ENCODE assay signal across 7 mouse cellular contexts in the genomic region with DNA sequence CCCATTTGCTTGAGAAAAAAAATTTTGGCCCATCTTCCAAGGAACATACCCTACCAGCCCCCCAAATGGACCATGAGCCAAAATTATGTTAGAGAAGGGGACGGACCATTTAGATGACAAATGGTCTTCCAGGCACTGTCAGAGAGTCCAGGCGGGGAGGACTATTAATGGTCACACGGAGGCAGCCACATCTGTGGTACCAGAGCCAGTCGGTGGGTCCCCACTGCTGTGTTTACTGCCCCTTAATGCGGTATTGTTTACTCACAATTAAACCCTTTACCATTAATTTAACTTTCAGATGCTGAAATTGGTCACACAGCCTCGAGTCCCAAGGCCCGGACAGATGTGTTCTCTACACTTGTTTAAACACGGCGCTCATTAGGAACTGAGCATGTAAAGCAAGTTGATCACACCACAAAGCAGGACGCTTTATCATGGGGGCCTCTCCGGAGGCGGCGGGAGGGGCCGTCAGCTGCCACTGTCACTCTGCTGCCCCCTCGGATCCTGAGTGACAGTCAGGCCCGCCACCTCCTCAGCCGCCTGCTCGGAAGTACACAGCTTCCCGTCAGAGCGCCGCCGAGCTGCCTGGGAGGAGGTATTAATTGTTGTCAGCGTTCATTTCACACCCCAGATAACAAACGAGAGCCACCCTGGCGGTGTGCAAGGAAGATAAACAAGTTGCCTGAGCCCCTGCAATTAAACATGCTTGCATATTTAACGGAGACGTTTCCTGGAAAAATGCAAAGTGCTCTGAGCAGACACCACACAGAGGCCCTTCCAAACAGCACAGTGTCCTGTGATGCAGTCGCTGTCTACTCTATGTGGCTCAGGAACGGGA.
DNase-seq lines count a peak whose midpoint lies in the region; ATAC-seq lines count a peak whose summit lies in the region.

No protein-coding gene starts in this region.

- DNase-seq in ES-CJ7 (ENCODE audit: low read depth, low spot score) (peak; percentile 12), ZHBTc4 (ENCODE audit: low read depth, low spot score) (peak; percentile 21)
- peak; percentile 44 for DNase-seq in kidney, adult 18-20 months
- DNase-seq in lung, postnatal 4 days, result peak; percentile 19 to 35
- DNase-seq in urinary bladder, postnatal 36 days (ENCODE audit: low spot score in 2 of 2), result no peak
- DNase-seq in ovary, adult 18-20 months (ENCODE audit: low spot score), result no peak

- peak; percentile 50 for ATAC-seq in granulocyte monocyte progenitor cell, adult 5-6 weeks (replicated peaks; ENCODE audit: poor library complexity, severe bottlenecking)

Comparison
In these comparisons a context has a peak if more than half of its experiments do, and no peak if none do; other contexts are left out.
1. DNase-seq: peak in ES-CJ7 (single experiment), ZHBTc4 (single experiment), kidney, adult 18-20 months (single experiment) and lung, postnatal 4 days (2 of 2); none in urinary bladder, postnatal 36 days (0 of 2) and ovary, adult 18-20 months (single experiment).